Mouse (Mus musculus) forebrain, embryonic 11.5 days (tissue): ENCODE measurements around the gene Rep15. TPM values are rescaled to one million over a fixed set of nuclear protein-coding genes. Genes with fewer than 3 reads are reported as not detected.

ENCODE experiments used
- polyA plus RNA-seq: library from polyadenylated mRNA; unstranded; fragments of >200 nt; fragmentation: Nextera tagmentation; extraction: Ambion mirVana; gene quantifications from 2 replicates; pipeline ENCODE4 v1.2.1, GENCODE M21; 2014

The Rep15 gene
- polyA plus RNA-seq, 1 experiment from 2014 or later: 1.3 TPM

Other genes starting within 250 kb of the Rep15 start
- gene Arntl2, start 236.5 kb upstream of the Rep15 start, polyA plus RNA-seq: 0.86 and 1.3 TPM in 2 replicates
- not detected in 2 replicates for gene Smco2, start 182.5 kb upstream of the Rep15 start, polyA plus RNA-seq
- 35.9 and 38.4 TPM in 2 replicates for gene Ppfibp1, start 144.1 kb upstream of the Rep15 start, polyA plus RNA-seq
- 0.08 and 0.09 TPM in 2 replicates for gene 1700034J05Rik, start 78.2 kb upstream of the Rep15 start, polyA plus RNA-seq
- gene Mrps35, start 10.2 kb downstream of the Rep15 start, polyA plus RNA-seq: 104 and 108 TPM in 2 replicates
- 0.72 and 1.1 TPM in 2 replicates for gene Mansc4, start 54.4 kb downstream of the Rep15 start, polyA plus RNA-seq
- 8.4 and 9.0 TPM in 2 replicates for gene Klhl42, start 58.8 kb downstream of the Rep15 start, polyA plus RNA-seq
- gene Pthlh, start 231.6 kb downstream of the Rep15 start, polyA plus RNA-seq: 2.6 and 3.1 TPM in 2 replicates